Mouse (Mus musculus): ENCODE data around the gene Gm960. TPM values are rescaled to one million over a fixed set of nuclear protein-coding genes. Genes with fewer than 3 reads are reported as not detected.

The Gm960 gene
- total and polyA plus RNA-seq, 2 experiments: 0.09 to 0.61 TPM

DNA sequence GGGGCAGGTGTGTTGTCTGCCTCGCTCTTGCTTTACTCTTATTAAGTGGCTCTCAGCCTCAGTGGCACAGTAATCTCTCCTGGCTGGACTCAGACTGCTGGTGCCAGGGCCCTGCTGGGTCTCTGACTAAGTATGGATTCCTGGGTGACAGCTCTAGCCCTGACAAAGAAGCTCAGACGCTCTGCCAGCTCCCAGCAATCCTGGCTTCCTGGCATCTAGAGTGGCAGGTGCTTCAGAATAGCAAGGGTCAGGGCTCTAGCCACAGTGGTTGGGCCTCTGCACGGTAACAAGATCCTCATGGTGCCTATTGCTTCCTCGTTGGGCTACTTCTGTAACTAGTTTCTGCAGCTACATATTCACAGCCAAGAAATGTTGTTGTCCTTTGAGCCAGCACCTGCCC is 88.4 kb downstream of the Gm960 start:
- Histone ChIP-seq H3K4me1 (ENCODE audit: control insufficient read depth, insufficient read depth, low read length) (peaks cover 2% of the 10 kb centered on the region; the same call in 1 of the 2 replicates), H3K27me3 (ENCODE audit: control insufficient read depth, insufficient read depth, low read length) (no peaks in the 10 kb centered on the region), H3K4me3 (ENCODE audit: insufficient read depth, low read depth, low read length) (no peak overlapping the region), H3K27ac (replicated peaks; ENCODE audit: insufficient read depth, low read depth, low read length) (no peak overlapping the region), H3K79me2 (ENCODE audit: control insufficient read depth, insufficient read depth, low read length) (no peaks in the 10 kb centered on the region; the same call in 1 of the 2 replicates), H3K36me3 (ENCODE audit: control insufficient read depth, insufficient read depth, low read length) (peaks cover 23% of the 10 kb centered on the region), H3K9ac (ENCODE audit: low read depth, low read length) (no peak overlapping the region)
- no peak for DNase-seq (ENCODE audit: extremely low read depth, low read depth, low spot score)
- 81% methylated on average over 4 of the region's 4 CpGs for WGBS
- TF ChIP-seq POLR2A (IDR thresholded peaks at IDR 0.05; ENCODE audit: extremely low read depth, insufficient read depth, low read length) (no peak), CTCF (IDR thresholded peaks at IDR 0.05; ENCODE audit: low read depth, low read length) (no peak)

- DNase-seq (ENCODE audit: extremely low read depth, low read depth, low spot score): peak; percentile 57
- Histone ChIP-seq H3K4me3 (ENCODE audit: insufficient read depth, low read depth, low read length) (no peak overlapping the region), H3K27me3 (ENCODE audit: control insufficient read depth, insufficient read depth, low read length) (no peaks in the 10 kb centered on the region), H3K4me1 (ENCODE audit: control insufficient read depth, insufficient read depth, low read length) (peaks cover 2% of the 10 kb centered on the region; the same call in 1 of the 2 replicates), H3K36me3 (ENCODE audit: control insufficient read depth, insufficient read depth, low read length) (peaks cover 26% of the 10 kb centered on the region), H3K79me2 (ENCODE audit: control insufficient read depth, insufficient read depth, low read length) (no peaks in the 10 kb centered on the region; the same call in 1 of the 2 replicates), H3K27ac (replicated peaks; ENCODE audit: insufficient read depth, low read depth, low read length) (0 out of 2 replicates have a peak overlapping the region, but pooled peaks have one; percentile 25), H3K9ac (ENCODE audit: low read depth, low read length) (no peak overlapping the region)
- WGBS: 45% methylated on average over 4 of the region's 4 CpGs
- TF ChIP-seq CTCF (IDR thresholded peaks at IDR 0.05; ENCODE audit: low read depth, low read length) (no peak), POLR2A (IDR thresholded peaks at IDR 0.05; ENCODE audit: extremely low read depth, insufficient read depth, low read length) (no peak)
Measured at GRCm38 (mm10) chr19:4608511-4608910, 90.0 kb downstream of the Gm960 start.

DNA sequence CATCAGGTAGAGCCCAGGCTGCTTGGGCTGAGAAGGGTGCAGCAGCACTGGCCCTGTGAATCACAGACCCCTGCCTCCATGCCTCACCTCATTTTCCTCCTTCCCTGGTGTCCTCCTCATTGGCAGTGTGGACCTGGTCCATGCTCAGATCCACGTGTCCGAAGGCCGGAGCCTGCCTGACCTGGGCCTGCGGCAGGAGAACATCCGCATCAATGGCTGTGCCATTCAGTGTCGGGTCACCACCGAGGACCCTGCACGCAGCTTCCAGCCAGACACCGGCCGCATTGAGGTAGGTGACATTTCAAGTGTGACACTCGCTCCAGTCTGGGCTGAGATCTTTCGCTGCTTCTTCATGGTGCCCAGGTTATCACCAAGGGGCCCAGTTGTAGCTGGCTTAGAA is 91.1 kb downstream of the Gm960 start:
- Histone ChIP-seq H3K4me3 (ENCODE audit: insufficient read depth, low read depth, low read length) (no peak overlapping the region), H3K27ac (replicated peaks; ENCODE audit: insufficient read depth, low read depth, low read length) (peak overlapping the region; percentile 46; the same call in 1 of the 2 replicates), H3K27me3 (ENCODE audit: control insufficient read depth, insufficient read depth, low read length) (no peaks in the 10 kb centered on the region), H3K9ac (ENCODE audit: low read depth, low read length) (no peak overlapping the region), H3K4me1 (ENCODE audit: control insufficient read depth, insufficient read depth, low read length) (peaks cover 2% of the 10 kb centered on the region; the same call in 1 of the 2 replicates), H3K36me3 (ENCODE audit: control insufficient read depth, insufficient read depth, low read length) (peaks cover 27% of the 10 kb centered on the region), H3K79me2 (ENCODE audit: control insufficient read depth, insufficient read depth, low read length) (no peaks in the 10 kb centered on the region; the same call in 1 of the 2 replicates)
- DNase-seq (ENCODE audit: extremely low read depth, low read depth, low spot score): no peak
- TF ChIP-seq CTCF (IDR thresholded peaks at IDR 0.05; ENCODE audit: low read depth, low read length): no peak
- TF ChIP-seq POLR2A (IDR thresholded peaks at IDR 0.05; ENCODE audit: extremely low read depth, insufficient read depth, low read length): no peak
- WGBS: 93% methylated on average over 12 of the region's 12 CpGs

DNA sequence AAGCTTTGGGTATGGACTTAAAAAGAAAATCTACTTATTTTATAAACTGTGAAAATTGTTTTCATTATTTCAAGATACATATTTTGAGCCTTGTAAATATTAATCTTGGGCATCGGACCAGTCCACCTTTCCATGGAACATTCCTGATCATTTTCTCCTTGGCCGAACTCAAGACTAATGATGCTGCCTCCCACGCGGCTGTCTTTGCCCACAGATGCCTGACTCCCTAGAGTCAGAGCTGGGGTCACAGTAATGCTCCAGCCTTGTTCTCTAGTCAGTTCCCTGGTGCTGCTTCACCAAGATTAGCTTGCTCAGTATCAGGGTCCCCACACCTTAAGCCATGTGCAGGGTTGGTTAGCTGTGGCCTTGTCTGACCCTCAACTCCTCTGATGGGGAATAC is 92.8 kb downstream of the Gm960 start:
- DNase-seq (ENCODE audit: extremely low read depth, low read depth, low spot score): no peak
- 83% methylated on average over 4 of the region's 4 CpGs for WGBS
- TF ChIP-seq POLR2A (IDR thresholded peaks at IDR 0.05; ENCODE audit: extremely low read depth, insufficient read depth, low read length) (no peak), CTCF (IDR thresholded peaks at IDR 0.05; ENCODE audit: low read depth, low read length) (no peak)

DNA sequence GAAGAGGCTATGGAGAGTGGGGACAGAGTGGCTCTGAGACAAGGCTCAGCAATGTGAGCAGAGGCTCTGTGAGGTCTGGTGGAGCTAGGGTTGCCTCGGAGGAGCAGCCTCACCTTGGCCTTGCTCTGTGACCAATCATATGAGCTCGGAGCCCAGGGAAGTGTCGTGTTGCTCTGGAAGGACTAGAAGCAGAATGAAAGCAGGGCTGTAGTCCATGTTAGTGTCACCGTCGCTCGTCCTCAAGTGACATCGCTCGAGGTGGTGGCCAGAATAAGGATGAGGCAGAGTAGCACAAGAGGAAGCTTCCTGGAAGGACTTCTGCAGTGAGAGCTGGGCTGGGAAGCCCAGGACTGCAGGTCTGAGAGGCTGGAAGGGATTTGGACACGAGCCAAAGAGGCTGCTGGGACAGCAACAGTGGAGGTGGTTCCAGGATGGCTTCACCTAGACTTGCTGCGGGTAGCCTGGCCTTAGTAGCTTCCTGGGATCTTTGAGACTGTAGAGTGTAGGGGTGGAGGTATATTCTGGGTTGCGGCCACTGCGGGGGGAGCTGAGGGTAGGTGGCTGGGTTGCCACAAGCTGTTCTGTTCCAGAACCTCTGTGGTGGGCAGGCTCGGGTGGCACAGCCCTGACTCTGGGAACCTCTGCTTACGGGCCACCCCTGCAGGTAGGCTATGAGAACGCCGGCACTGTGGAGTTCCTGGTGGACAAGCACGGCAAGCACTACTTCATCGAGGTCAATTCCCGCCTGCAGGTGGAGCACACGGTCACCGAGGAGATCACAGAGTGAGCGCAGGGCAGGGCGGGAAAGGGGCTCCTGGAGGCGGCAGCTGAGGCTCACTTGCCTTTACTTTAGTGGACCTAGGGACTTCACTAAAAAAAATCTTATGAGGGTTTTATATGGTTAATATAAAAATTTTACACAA is 94.4 kb downstream of the Gm960 start:
- 68% methylated on average over 24 of the region's 24 CpGs for WGBS
- H3K9ac ChIP-seq (ENCODE audit: low read depth, low read length): no peak overlapping the region
- DNase-seq (ENCODE audit: extremely low read depth, low read depth, low spot score): no peak

More for the DNA sequence above, 92.8 kb downstream of the Gm960 start:
- Histone ChIP-seq H3K79me2 (ENCODE audit: control insufficient read depth, insufficient read depth, low read length) (peaks cover 5% of the 10 kb centered on the region; the same call in 1 of the 2 replicates), H3K36me3 (ENCODE audit: control insufficient read depth, insufficient read depth, low read length) (peaks cover 28% of the 10 kb centered on the region), H3K27ac (replicated peaks; ENCODE audit: insufficient read depth, low read depth, low read length) (no peak overlapping the region), H3K4me3 (ENCODE audit: insufficient read depth, low read depth, low read length) (no peak overlapping the region), H3K4me1 (ENCODE audit: control insufficient read depth, insufficient read depth, low read length) (peaks cover 7% of the 10 kb centered on the region), H3K27me3 (ENCODE audit: control insufficient read depth, insufficient read depth, low read length) (no peaks in the 10 kb centered on the region), H3K9ac (ENCODE audit: low read depth, low read length) (no peak overlapping the region)

More for the DNA sequence above, 94.4 kb downstream of the Gm960 start:
- H3K79me2 ChIP-seq (ENCODE audit: control insufficient read depth, insufficient read depth, low read length): peaks cover 5% of the 10 kb centered on the region; the same call in 1 of the 2 replicates
- peaks cover 17% of the 10 kb centered on the region for H3K4me1 ChIP-seq (ENCODE audit: control insufficient read depth, insufficient read depth, low read length)
- no peak overlapping the region for H3K27ac ChIP-seq (replicated peaks; ENCODE audit: insufficient read depth, low read depth, low read length)
- H3K4me3 ChIP-seq (ENCODE audit: insufficient read depth, low read depth, low read length): no peak overlapping the region
- H3K36me3 ChIP-seq (ENCODE audit: control insufficient read depth, insufficient read depth, low read length): peaks cover 21% of the 10 kb centered on the region; the same call in 1 of the 2 replicates
- H3K27me3 ChIP-seq (ENCODE audit: control insufficient read depth, insufficient read depth, low read length): no peaks in the 10 kb centered on the region
- TF ChIP-seq CTCF (IDR thresholded peaks at IDR 0.05; ENCODE audit: low read depth, low read length) (peak; percentile 30), POLR2A (IDR thresholded peaks at IDR 0.05; ENCODE audit: extremely low read depth, insufficient read depth, low read length) (no peak)
